Mouse (Mus musculus) frontal cortex, postnatal 25 days (tissue): ENCODE measurements around the gene Rbbp4.

Experiments used
- DNase-seq, 2 experiments: peaks; one replicate each; pipeline ENCODE4 v3.0.0; 2022; ENCODE audit warnings: low spot score in 2 of 2

Gene Rbbp4

DNA sequence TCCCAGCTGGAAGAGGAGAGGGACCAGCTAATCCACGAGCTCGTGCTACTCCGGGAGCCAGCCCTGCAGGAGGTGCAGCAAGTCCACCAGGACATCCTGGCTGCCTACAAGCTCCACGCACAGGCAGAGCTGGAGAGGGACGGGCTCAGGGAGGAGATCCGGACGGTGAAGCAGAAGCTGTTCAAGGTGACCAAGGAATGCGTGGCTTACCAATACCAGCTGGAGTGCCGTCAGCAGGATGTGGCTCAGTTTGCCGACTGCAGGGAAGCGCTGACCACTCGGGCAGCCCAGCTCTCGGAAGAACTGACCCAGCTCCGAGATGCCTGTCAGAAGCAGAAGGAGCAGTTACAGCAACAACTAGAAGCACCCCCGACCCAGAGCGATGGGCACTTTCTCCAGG, 41.5 kb downstream of the Rbbp4 start:
- no peak for DNase-seq

DNA sequence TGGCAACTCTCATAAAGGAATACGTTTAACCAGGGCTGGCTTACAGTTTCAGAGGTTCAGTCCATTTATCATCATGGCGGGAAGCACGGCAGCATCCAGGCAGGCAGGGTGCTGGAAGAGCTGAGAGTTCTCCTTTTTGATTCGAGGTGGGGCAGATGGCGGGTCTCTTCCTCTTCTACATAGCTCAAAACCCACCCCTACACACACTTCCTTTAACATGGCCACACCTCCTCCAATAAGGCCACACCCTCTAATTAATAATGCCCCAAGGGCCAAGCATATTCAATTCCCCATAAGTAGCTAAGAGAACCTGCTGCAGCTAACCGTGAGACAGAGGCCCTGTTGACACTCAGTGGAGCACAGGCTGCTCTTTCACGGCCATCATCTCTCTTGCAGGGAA, 42.3 kb downstream of the Rbbp4 start:
- DNase-seq, result no peak

DNA sequence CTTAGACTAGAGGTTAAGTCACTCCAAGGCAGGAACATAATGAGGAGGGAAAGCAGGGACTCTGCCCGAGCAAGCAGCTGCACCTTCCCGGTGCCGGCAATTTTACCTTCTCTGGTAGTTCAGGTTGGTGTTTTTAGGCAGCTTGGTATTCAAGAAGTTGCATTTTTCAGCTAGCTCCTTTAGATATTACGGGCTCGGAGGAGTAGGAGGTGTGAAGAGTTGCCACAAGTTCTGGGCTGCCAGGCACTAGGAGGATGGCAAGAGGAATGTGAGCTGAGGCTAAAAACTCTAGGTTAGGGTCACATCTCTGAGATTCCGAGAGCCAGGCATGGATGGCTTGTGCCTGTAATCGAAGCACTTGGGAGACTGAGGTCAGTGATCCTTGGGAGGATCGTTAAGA, 45.5 kb downstream of the Rbbp4 start:
- DNase-seq, result no peak

DNA sequence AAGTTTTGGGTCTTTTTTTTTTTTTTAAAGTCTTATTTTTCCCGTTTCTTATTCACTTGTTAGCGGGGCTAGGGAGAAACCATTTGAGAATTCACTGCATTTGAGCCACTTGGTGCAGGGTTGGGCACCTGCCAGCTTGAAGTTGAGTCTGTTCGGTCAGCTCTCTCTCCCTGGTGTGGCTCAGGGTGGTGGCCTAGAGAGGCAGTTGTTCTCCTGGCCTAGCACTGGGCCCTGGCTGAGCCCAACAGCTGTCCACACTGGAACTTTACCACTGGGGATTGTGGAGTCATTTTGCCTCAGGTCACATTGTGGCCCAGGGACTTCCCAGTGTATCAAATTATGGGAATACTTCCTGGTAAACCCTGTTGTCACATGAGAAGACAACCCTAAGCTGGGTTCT, 47.1 kb downstream of the Rbbp4 start:
- no peak for DNase-seq

DNA sequence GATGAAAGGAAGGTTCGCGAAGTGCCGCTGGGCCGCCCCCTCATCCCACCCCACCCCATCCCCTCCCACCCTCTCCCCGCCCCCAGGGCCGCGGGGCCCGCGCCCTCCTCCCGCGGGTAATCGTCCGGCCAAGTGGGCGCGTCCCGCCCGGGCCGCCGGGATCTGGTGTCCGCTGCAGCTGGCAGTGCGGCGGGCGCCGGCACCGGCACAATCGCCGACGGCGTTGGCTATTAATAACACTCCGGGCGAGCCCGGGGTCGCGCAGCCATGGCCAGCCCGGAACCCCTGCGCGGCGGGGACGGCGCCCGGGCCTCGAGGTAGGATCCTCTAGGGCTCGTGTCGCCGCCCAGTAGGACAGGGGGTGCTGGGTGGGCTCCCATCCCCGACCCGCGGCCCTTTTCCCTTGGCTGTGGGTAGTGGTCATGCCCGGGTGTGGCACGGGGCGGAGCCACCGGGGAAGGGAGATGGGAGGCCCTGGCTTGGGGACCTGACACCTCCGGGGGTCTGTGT, 47.6 kb downstream of the Rbbp4 start, which contains the start of gene Sync:
Gene Sync, plus strand, starts transcription at position 146 of the 510 bp plus-strand sequence.
- no peak for DNase-seq

DNA sequence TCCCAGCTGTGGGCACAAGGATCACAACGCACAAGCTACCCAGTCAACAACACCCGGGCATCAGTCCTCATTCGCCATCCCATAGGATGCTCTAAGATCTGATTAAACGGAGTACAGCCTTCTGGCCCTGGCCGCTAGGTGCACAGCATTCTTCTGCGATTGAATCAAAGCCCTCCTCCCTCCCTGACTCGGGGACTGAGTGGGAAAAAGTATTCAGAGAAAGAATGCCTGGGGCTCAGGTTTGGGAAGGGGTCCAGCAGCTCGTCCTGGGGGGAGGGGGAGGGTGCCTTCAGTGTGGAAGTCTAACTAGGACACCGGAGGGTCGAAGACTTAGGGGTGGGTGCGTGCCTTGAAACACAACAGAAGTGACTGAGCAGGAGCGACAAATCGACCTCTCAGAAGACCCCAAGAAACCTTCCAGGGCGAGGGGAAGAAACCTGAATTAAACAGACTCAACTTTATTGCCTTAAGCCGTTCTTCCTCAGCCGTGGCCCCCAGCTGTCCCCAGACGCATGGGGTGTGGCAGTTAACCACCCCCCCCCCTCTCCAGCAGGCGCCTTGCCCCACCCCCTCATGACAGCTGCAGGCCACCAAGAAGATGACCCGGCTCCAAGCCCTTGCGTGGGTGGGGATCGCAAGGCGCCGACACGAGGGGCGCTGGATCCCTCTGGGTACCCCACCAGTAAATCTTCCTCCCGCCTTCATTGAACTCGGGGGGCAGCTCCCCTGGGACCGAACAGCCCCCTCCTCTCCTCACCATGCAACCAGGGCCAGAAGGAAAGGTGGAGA, 48.3 kb downstream of the Rbbp4 start:
- no peak for DNase-seq

DNA sequence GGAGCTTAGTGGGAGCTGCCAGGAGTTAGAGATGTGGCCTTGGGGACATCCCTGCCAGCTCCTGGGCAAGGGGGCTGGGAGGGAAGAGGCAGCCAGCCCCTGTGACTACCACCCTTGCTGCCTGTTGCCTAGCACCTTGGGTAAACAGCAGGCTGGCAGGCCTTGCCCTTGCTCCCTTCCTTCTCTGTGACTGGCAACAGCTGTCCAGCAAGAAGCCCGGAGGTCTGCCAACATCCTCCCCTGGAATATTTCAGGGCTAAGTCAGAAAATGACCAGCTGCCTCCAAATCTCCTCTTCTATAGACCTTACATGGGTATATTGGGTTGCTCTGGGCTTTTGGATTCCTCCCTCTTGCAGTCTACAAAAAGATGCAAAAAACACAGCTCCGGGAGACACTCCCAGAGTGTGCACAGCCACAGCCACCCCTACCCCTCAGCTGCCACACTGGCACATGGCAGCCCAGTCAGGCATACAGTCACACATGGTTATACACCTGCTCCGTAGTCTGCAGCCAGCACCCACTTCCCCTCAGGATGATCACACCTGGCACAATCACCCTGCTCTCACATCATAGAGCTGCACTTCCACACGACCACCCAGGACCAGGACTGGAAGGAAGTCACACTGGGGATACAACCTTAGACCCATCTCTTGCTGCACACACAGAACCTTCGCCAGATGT, 49.0 kb downstream of the Rbbp4 start:
- no peak for DNase-seq

DNA sequence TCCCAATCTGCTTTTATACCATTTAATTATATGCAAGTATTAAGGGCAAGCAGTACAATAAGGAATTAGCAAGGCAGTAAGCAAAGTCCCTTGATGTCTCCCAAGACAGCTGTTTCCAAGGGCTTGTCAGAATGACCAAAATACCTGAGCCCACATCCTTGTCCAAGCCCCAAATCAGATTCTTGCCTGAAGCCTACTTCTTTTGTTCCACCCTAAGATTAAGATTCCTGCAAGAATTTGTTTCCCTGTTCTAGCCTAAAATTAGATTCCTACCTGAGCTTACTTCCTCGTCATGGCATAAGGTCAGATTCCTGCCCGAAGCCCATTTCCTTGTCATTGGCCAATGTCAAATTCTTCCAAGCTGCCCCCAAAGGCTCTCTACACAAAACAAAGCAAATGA, 50.5 kb downstream of the Rbbp4 start:
- DNase-seq, result no peak

DNA sequence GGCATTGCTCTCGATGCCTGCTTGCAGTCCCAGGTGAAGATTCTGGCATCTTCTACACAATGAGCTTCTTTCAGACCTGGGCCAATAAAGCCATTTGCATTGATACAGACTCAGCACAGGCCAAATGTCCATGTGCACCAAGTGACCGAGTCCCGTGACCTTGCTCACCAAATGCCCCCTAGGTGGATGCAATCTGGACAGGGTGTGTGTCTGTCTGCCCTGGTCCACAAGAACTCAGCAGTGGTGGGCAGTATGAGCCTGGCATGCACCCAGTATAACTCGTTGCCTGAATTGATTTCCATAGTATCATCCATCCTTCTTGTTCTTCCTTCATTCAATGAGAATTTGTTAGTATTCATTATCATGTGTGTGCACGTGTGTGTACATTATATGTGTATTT, 51.9 kb downstream of the Rbbp4 start:
- no peak for DNase-seq

DNA sequence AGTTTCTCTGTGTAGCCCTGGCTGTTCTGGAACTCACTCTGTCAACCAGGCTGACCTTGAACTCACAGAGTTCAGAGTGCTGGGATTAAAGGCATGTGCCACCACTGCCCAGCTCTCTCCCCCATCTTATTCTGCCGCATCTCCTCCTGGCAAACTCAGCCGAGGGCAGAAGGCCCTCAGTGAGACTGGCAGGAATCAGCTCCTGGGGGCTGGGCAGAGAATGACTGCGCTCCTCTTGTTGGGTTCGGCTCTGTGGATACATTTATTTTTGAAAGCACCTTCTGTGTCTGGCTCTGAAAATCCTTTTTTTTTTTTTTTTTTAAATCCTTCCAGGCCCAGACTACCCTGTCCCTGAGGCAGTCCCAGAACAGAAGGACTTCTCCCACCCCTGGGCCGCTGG, 52.4 kb downstream of the Rbbp4 start:
- no peak for DNase-seq

DNA sequence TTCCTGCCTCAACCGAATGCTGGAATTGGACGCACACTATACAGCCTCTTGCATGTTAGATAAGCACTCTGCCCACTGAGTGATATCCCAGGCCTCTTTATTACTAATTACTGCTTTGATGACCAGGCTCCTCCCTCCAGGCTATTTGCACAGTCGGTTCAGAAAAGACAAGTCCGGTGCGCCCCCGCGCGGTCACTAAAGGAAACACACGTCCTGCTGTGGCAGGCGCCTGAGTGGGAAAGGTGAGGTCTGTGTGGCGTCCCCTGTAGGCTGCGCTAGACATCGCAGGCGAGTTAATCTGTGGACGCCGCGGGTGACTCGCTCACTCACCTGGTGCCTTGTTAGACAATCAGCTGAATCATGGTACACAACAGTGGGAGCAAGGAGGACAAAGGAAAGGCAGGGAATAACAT, 58.7 kb downstream of the Rbbp4 start:
- DNase-seq, result peak; percentile 94 to 96

DNA sequence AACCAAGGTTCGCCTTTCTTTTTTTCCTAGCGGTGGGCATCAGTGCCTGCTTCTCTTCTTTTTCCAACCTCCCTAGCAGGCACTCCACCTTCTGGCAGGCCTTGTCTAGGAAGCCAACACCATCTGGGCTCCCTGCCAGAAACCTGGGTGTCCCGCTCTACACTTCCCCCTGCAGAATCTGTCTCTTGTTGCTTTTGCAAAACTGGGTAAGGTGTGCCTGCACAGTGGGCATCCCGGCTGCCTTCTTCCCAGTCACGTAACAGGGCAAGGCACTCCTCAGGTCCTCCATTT, 62.5 kb downstream of the Rbbp4 start:
- no peak for DNase-seq

DNA sequence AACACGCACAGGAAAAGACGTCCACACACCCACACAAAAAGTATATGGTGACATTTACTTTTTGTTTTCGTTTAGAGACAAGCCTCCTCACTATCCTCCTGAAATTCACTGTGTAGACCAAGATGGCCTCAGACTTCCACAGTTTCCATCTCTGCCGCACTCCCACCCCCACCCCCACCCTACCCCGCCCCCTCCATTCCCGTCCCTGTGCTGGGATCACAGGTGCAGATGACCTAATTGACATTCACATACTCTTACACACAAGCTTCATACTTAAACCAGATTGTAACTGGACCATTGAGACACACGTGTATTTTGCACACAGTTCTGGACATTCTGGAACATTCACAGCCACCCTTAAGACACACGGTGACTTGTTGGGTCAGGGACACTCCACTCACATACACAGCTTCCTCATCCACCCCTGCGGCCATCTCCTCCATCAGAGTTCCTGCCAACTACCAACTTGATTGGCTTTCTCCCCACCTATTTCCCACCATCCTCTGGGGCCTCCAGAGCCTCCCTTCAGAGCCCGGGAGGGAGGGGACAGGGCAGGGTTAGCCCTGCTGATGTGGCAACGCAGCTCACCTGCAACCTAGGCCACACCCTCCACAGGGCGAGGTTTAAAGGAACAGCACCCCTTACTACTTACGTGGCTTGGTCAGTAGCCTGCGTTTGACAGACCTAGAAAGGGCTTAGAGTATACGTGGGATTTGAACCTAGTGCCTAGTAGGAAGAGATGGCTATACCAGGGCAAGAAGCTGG, 63.0 kb downstream of the Rbbp4 start:
- DNase-seq, result no peak

DNA sequence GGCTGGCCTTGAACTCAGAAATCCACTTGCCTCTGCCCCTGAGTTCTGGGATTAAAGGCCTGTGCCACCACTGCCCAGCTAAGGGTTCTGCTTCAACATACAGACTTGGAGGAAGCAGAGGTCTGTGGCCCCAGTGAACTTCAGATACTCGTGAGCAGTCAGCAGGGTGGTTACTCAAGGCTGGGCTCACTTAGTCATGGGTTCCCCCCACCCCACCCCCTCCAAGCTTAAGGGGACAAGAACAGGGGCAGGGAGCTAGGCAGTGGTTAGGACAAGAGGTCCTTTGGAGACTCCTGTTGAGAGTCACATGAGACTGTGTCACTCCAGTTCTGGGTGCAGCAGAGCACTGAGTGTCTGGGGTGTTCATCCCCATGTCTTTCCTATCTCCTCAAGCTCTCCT, 66.5 kb downstream of the Rbbp4 start:
- DNase-seq, result no peak

DNA sequence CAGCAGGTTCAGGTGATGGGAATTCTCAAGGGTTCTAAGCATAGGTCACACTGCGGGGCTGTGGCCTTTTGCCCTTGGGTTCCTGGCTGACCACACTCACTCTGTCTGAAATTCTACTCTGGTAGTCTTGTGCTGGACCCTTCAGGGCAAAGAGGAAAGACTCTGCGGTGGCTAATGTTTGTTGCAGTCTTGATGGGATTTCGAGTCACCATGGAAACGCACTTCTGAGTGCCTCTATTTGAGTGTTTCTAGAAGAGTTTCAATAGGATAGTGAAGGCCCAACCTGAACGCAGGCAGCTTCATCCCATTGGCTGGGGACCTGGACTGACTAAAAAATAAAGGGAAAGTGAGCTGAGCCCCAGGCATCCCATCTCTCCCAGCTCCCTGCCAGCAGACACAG, 68.3 kb downstream of the Rbbp4 start:
- no peak for DNase-seq

DNA sequence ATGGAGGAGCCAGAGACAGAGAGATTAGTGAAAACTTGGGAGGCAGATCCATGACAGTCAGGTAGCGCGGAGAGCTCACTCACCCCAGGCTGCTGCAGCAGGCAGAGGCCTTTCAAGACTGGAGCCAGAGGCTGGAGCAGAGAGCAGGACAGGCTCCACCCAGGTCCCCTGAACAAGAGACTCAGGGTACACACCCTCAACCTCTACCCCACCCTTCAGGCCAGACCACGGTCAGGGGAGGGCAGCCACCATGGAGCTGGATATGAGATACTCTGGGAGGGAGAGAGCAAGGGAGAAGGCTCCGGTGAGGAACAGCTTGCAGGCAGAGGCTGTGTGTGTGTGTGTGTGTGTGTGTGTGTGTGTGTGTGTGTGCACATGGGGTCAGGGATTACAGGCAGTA, 69.0 kb downstream of the Rbbp4 start:
- no peak for DNase-seq

DNA sequence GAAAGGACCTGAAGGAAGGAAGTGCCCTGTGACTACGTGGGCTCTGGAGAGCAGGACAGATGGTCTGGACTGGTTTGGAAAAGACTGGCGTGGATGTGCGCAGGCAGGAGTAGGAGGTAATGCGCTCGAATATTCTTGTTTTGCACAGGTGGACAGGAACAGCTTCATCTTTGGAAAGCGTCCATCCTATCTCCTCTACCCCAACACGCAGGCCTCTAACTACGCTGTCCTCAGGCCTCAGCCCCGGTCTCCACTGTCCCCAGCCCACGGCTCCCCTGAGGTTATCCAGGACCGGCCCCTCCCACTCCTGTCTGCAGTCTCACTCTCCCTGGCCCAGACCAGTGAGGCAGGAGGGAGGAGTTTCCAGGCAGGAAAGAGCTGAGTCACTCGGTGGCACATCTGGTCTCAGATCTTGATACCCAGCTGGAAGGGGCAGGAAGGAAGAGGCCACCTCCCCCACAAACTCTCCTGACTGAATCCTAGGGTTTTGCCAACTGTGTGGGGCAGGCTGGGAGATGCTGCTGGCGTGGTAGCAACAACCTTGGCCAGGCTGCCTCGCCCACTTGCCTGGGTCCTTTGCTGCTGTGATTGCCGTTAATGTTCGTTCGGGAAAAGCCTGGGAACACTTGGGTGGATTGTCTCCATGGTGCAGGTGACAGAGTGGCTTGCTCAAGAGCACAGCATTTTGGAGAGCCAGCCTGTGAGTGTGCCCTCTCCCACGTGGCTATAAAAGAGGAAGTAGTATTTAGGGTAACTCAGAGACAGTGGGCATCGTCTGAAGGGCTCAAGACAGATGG, 71.7 kb downstream of the Rbbp4 start:
- peak in 1 of 2 experiments; percentile 46 for DNase-seq

DNA sequence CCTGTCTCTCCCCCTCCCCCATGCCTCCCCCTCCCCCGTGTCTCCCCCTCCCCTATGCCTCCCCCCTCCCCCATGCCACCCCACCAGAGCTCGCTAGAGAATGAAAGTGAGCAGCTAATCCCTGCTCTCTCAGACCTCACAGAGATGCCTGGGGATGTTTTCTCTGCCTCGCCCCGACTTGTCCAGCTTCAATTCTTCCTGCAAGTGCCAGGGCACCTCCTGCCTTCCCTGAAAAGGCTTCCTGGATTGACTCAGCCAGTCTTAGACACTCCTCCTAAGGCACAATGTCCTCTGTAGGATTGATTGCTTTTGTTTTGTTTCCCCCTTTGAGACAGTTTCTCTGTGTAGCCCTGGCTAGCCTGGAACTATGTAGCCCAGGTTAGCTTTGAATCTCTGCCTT, 74.0 kb downstream of the Rbbp4 start, which contains the start of gene C77080:
Gene C77080, minus strand, starts transcription at position 209 of the 400 bp plus-strand sequence.
- DNase-seq, result no peak

DNA sequence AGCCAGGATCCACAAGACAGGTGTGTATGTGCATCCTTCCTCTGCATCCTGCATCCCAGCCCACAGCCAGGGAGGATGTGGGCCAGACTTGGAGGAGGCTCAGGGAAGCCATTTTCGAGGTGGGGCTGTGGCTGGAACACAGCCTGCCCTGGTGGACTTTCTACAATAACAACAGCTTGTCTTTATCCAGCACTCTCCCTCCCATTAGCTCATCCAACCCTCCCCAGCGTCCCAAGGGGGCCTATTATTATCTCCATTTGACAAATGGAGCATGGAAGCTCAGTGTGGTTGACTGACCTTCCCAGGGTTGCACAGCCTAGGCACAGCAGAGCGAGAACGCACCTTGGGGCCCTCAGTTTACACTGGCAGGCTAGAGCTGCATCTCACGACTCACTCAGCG, 74.5 kb downstream of the Rbbp4 start:
- no peak for DNase-seq

DNA sequence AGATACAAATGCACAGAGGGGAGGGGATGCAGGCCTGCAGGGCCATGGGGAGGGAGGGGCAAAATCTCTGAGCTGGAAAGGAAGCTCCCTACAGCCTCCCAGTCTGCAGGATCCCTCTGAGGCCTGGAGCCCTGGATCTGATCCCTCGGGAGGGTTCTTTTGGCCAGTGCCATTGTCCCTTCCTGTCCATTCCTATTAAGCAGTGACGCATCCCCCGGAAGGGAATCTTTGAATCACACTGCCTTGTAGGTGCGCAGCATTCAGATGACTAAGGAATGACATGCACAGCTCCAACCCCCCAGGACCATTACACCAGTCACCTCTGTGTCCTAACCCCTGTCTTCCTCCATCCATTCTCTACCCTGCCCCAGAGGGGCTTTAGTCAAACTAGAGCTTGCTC, 76.1 kb downstream of the Rbbp4 start:
- DNase-seq, result no peak
